Mouse (Mus musculus): ENCODE measurements around the gene Olfr859.
"Not testable (repeated sequence)": the region's sequence is repeated elsewhere in the genome, so short reads cannot be mapped to it uniquely, and the experiment has no call there.

The Olfr859 gene

DNA sequence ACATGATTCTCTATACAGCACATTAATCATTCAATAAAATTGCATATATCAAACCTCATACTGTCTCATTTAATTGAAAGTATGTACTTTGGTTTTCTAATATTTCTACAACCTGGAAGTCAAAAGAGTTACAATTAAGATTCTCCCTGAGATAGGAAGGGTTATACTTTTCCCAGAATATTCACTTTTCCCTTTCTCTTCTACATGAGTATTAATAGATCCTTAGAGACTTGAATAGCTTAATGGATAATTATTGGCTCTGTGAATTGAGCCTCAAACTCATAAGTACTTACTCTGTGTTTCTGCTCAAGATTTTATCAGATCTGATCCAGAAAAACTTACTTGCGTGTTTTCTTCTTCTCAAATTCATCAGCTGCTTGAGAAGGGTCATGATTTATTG, at the start of gene Olfr859:
Gene Olfr859, plus strand, starts transcription at position 301 of the 400 bp plus-strand sequence.
- not testable (repeated sequence) for DNase-seq

DNA sequence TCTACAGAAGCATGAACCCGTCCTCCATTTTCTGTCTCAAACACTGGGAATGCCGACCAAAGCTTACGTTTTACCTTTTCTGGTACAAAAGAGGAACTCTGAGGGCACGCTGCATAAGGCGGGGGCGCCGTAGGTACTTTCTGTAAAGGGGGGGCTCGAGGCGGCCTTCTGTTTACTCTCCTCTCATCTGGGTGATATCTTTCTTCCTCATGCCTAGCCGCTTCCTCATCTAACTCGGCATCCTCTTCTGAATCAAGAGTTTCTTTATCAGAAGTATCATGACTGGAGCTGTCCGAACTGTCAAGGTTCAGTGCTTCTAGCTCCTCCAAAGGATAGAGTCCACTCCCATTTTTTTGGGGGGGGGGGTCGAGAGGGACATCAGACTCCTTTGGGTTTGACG, 35.6 kb upstream of the Olfr859 start:
- no peak for DNase-seq

DNA sequence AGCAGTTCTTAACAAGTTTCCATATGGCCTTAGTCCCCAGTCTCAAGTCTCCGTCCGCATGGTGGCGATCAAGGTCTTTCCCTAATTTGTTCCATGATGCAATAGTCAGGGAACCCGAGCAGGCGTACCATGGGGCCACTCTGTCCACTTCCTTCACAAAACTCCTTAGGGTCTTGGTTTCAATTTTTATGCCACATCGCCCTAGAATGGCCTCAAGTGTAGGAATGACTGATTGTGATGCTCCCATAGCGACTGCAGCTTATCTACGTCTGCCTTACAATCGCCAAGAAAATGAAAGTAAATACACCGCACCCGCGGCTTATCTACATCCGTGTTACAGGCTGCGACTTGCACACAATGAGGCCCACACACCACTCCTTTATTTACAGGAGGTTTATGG, 35.0 kb upstream of the Olfr859 start:
- no peak for DNase-seq

DNA sequence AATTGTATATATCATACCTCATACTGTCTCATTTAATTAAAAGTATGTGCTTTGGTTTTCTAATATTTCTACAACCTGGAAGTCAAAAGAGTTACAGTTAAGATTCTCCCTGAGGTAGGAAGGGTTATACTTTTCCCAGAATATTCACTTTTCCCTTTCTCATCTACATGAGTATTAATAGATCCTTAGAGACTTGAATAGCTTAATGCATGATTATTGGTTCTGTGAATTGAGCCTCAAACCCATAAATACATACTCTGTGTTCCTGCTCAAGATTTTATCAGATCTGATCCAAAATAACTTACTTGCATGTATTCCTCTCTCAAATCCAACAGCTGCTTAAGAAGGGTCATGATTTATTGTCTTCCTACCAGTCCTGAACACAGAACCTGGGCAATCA, 24.7 kb upstream of the Olfr859 start, which contains the start of gene Olfr58:
Gene Olfr58, plus strand, starts transcription at position 301 of the 400 bp plus-strand sequence.
- no peak for DNase-seq

DNA sequence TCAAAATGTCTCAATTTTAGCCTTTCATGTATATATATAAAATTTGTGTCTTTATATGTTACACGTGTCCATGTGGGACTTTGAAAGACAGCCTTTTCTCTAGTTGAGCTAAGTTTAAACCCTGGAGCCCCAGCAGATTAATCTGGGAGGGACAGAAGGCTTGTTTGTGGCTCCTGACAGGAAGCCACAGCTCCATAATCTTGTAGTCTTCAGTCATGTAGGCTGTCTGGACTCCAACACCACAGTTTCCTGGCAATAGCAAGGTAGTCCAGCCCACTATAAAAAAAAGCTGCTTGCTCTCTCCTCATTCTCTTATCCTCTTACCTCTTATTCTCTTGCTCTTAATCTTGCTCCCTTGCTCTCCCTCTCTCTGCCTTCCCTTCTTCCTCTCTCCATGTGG, 1.7 kb upstream of the Olfr859 start:
- DNase-seq: no peak

DNA sequence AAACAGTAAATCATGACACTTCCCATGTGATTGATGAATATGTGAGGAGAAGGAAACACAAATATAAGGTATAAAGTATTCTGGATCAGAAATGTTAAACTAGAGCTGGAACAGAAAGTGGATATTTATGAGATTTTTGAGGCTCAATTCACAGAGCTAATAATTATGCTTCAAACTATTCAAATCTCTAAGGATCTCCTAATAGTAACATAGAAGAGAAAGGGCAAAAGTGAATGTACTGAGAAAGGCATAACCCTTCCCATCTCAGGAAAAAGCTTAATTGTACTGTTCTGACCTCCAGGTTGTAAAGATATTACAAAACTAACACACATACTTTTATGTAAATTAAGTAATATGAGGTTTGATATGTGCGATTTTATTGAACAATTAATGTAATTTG, 44.9 kb downstream of the Olfr859 start, which contains the start of gene Olfr860:
Gene Olfr860, minus strand, starts transcription at position 101 of the 400 bp plus-strand sequence.
- DNase-seq: no peak

All from kidney, adult 9 months (tissue).